Mouse (Mus musculus) neural tube, embryonic 15.5 days (tissue): Measurements from ENCODE around the gene Lypla2. TPM values are rescaled to one million over a fixed set of nuclear protein-coding genes. Genes with fewer than 3 reads are reported as not detected.

Experiments used
- polyA plus RNA-seq: library from polyadenylated mRNA; unstranded; fragments of >200 nt; fragmentation: Nextera tagmentation; extraction: Ambion mirVana; gene quantifications from 2 replicates; pipeline ENCODE4 v1.2.1, GENCODE M21; 2015

The Lypla2 gene
- polyA plus RNA-seq, 1 experiment from 2014 or later: 211 TPM

Other genes with a start within 250 kb of the Lypla2 start
- gene Il22ra1, start 244.5 kb downstream of the Lypla2 start, polyA plus RNA-seq: 0.51 TPM in 1 of 2 replicates, not detected in the other
- gene Myom3, start 212.9 kb downstream of the Lypla2 start, polyA plus RNA-seq: 1.0 and 1.1 TPM in 2 replicates
- 157 and 178 TPM in 2 replicates for gene Srsf10, start 116.9 kb downstream of the Lypla2 start, polyA plus RNA-seq
- gene Pnrc2, start 98.8 kb downstream of the Lypla2 start, polyA plus RNA-seq: 82.1 and 114 TPM in 2 replicates
- gene Cnr2, start 77.2 kb downstream of the Lypla2 start, polyA plus RNA-seq: 0.10 and 0.50 TPM in 2 replicates
- gene Fuca1, start 51.9 kb downstream of the Lypla2 start, polyA plus RNA-seq: 68.6 and 71.5 TPM in 2 replicates
- gene Hmgcl, start 26.2 kb downstream of the Lypla2 start, polyA plus RNA-seq: 68.2 and 68.9 TPM in 2 replicates
- gene Gale, start 8.9 kb downstream of the Lypla2 start, polyA plus RNA-seq: 47.7 and 53.5 TPM in 2 replicates
- gene Pithd1, start 14.6 kb upstream of the Lypla2 start, polyA plus RNA-seq: 71.9 and 94.0 TPM in 2 replicates
- 23.3 and 28.7 TPM in 2 replicates for gene Eloa, start 49.1 kb upstream of the Lypla2 start, polyA plus RNA-seq
- gene Rpl11, start 80.8 kb upstream of the Lypla2 start, polyA plus RNA-seq: 281 and 320 TPM in 2 replicates
- 227 TPM in 2 replicates for gene Id3, start 170.9 kb upstream of the Lypla2 start, polyA plus RNA-seq
- 2.1 and 4.4 TPM in 2 replicates for gene E2f2, start 199.8 kb upstream of the Lypla2 start, polyA plus RNA-seq
- gene Asap3, start 233.7 kb upstream of the Lypla2 start, polyA plus RNA-seq: 6.6 and 6.7 TPM in 2 replicates